Mouse (Mus musculus) monocyte, adult 2 months (primary cell): ENCODE data around the gene Lrfn4.

ENCODE experiments used
- DNase-seq, 2 experiments: peaks; one replicate each; pipeline ENCODE4 v3.0.0; 2022; ENCODE audit warnings: low spot score in 2 of 2, low read depth in 1 of 2

Lrfn4 gene

GRCm38 (mm10) chr19:4570237-4570613 is 45.2 kb downstream of the Lrfn4 start:
- no peak for DNase-seq

- no peak for DNase-seq
Observed at GRCm38 (mm10) chr19:4569356-4570236, 45.9 kb downstream of the Lrfn4 start.

DNA sequence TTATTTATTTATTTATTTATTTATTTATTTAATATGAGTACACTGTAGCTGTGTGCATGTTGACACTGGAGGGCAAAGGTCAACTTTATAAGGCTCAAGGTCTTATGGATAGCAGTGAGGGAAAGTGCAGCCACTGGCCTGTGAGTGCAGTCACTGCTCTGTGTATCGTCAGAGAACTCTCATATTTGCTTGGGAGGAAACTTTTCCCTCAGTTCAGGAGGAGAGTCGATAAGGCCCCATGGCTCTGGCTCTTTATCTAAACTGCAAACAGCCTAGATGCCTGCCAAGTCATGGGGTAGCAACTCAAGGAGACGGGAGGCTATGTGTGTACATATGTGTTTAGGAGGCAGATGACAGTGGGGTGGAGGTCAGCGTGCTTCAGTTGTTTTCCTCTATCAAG is 46.6 kb downstream of the Lrfn4 start:
- DNase-seq, result no peak

DNA sequence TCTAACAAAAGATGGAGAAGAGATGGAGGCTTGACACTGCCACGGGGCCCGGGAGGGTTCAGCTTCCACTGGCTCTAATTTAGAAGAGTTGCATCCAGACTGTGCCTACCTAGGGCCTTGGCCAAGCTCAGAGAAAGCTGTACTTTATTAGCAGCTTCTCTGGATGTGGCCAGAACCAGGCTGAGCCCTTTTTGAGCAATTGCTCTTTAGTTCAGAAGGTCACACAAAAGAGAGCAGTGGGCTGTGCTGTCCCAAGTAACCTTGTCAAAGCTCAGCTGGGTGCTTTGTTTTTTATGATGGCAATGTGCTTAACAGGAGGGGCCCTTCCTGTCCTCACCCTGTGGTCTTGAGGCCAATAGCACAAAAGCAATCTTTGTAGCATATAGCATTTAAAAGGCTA is 47.8 kb downstream of the Lrfn4 start:
- DNase-seq, result no peak

GRCm38 (mm10) chr19:4566880-4567279 is 48.6 kb downstream of the Lrfn4 start:
- no peak for DNase-seq

- DNase-seq, result no peak
Observed at GRCm38 (mm10) chr19:4565678-4566077, 49.8 kb downstream of the Lrfn4 start.
